Mouse (Mus musculus): Measurements from ENCODE around the gene 4921539E11Rik. TPM values are rescaled to one million over a fixed set of nuclear protein-coding genes. Genes with fewer than 3 reads are reported as not detected.

The 4921539E11Rik gene
- polyA plus RNA-seq, 1 experiment: 25.5 TPM

DNA sequence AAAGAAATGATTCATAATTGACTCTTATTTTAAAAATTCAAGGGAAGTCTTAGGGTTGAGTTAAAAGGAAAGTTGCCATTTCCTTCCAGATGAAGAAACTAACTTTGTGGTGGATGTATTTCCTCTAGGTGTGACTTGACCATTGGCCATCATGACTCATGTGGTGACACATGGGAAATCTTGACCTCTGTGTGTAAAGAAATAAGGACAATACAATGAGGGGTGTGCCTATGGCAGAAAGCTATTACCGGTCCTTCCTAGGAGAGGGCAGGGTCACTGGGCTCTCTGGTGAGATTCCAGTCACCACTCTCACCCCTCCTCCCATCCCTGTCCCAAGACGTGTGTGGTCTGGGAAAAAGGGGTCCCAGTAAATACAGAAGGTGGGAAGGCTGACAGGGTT is 25.5 kb downstream of the 4921539E11Rik start:
- Histone ChIP-seq H3K36me3 (ENCODE audit: control insufficient read depth, insufficient read depth, low read length) (no peaks in the 10 kb centered on the region), H3K27me3 (ENCODE audit: control insufficient read depth, insufficient read depth, low read length) (no peaks in the 10 kb centered on the region), H3K4me3 (ENCODE audit: control insufficient read depth, low read depth, low read length) (no peak overlapping the region), H3K4me1 (ENCODE audit: control insufficient read depth, insufficient read depth, low read length) (no peaks in the 10 kb centered on the region), H3K27ac (ENCODE audit: control insufficient read depth, insufficient read depth, low read depth, low read length) (no peak overlapping the region)
- TF ChIP-seq POLR2A (IDR thresholded peaks at IDR 0.05; ENCODE audit: control insufficient read depth, low read depth, low read length): no peak
- no peak for TF ChIP-seq CTCF (IDR thresholded peaks at IDR 0.05; ENCODE audit: control insufficient read depth, insufficient read depth, insufficient replicate concordance, low read depth, low read length)

DNA sequence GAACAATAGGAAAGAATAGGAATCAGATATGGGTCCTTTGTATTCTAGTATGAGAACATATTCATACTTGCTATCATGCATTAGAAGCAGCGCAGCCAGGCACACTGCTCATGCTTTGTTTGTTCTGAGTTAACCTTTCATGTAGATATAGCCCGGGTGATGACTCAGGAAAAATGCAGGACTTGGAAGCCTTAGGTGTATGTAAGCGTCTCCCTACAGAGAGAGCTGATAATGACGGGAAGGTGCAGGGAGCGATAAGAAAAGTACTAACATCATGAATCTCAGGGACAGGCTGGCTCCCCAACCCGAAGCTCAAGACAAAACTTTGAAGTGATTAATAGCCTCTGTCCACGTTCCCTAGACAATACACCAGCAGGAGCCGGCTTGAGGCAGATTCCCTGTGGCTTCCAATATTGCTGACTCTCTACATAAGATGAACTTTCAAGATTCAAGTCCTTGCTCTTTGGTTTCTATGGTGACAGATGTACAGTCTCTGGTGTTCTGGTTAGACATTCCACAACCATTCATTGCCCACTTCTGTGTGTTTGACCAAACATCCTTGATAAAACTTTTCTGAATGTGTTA is 26.8 kb downstream of the 4921539E11Rik start:
- TF ChIP-seq POLR2A (IDR thresholded peaks at IDR 0.05; ENCODE audit: control insufficient read depth, low read depth, low read length): no peak
- no peak for TF ChIP-seq CTCF (IDR thresholded peaks at IDR 0.05; ENCODE audit: control insufficient read depth, insufficient read depth, insufficient replicate concordance, low read depth, low read length)
- H3K36me3 ChIP-seq (ENCODE audit: control insufficient read depth, insufficient read depth, low read length): no peaks in the 10 kb centered on the region
- H3K27me3 ChIP-seq (ENCODE audit: control insufficient read depth, insufficient read depth, low read length): no peaks in the 10 kb centered on the region
- H3K4me3 ChIP-seq (ENCODE audit: control insufficient read depth, low read depth, low read length): no peak overlapping the region
- no peak overlapping the region for H3K27ac ChIP-seq (ENCODE audit: control insufficient read depth, insufficient read depth, low read depth, low read length)
- H3K4me1 ChIP-seq (ENCODE audit: control insufficient read depth, insufficient read depth, low read length): no peaks in the 10 kb centered on the region

- Histone ChIP-seq H3K36me3 (ENCODE audit: control insufficient read depth, insufficient read depth, low read length) (no peaks in the 10 kb centered on the region), H3K4me1 (ENCODE audit: control insufficient read depth, insufficient read depth, low read length) (no peaks in the 10 kb centered on the region), H3K4me3 (ENCODE audit: control insufficient read depth, low read depth, low read length) (no peak overlapping the region), H3K27me3 (ENCODE audit: control insufficient read depth, insufficient read depth, low read length) (no peaks in the 10 kb centered on the region), H3K27ac (ENCODE audit: control insufficient read depth, insufficient read depth, low read depth, low read length) (no peak overlapping the region)
- TF ChIP-seq CTCF (IDR thresholded peaks at IDR 0.05; ENCODE audit: control insufficient read depth, insufficient read depth, insufficient replicate concordance, low read depth, low read length) (no peak), POLR2A (IDR thresholded peaks at IDR 0.05; ENCODE audit: control insufficient read depth, low read depth, low read length) (no peak)
Measured at GRCm38 (mm10) chr4:103263378-103263777, 27.3 kb downstream of the 4921539E11Rik start.

GRCm38 (mm10) chr4:103258817-103259216 is 31.8 kb downstream of the 4921539E11Rik start:
- no peaks in the 10 kb centered on the region for H3K36me3 ChIP-seq (ENCODE audit: control insufficient read depth, insufficient read depth, low read length)
- no peaks in the 10 kb centered on the region for H3K4me1 ChIP-seq (ENCODE audit: control insufficient read depth, insufficient read depth, low read length)
- no peak overlapping the region for H3K4me3 ChIP-seq (ENCODE audit: control insufficient read depth, low read depth, low read length)
- TF ChIP-seq POLR2A (IDR thresholded peaks at IDR 0.05; ENCODE audit: control insufficient read depth, low read depth, low read length) (no peak), CTCF (IDR thresholded peaks at IDR 0.05; ENCODE audit: control insufficient read depth, insufficient read depth, insufficient replicate concordance, low read depth, low read length) (no peak)
- no peak overlapping the region for H3K27ac ChIP-seq (ENCODE audit: control insufficient read depth, insufficient read depth, low read depth, low read length)
- no peaks in the 10 kb centered on the region for H3K27me3 ChIP-seq (ENCODE audit: control insufficient read depth, insufficient read depth, low read length)

- Histone ChIP-seq H3K27me3 (ENCODE audit: control insufficient read depth, insufficient read depth, low read length) (no peaks in the 10 kb centered on the region), H3K36me3 (ENCODE audit: control insufficient read depth, insufficient read depth, low read length) (no peaks in the 10 kb centered on the region), H3K27ac (ENCODE audit: control insufficient read depth, insufficient read depth, low read depth, low read length) (no peak overlapping the region), H3K4me1 (ENCODE audit: control insufficient read depth, insufficient read depth, low read length) (no peaks in the 10 kb centered on the region), H3K4me3 (ENCODE audit: control insufficient read depth, low read depth, low read length) (no peak overlapping the region)
- TF ChIP-seq CTCF (IDR thresholded peaks at IDR 0.05; ENCODE audit: control insufficient read depth, insufficient read depth, insufficient replicate concordance, low read depth, low read length) (no peak), POLR2A (IDR thresholded peaks at IDR 0.05; ENCODE audit: control insufficient read depth, low read depth, low read length) (no peak)
Measured at GRCm38 (mm10) chr4:103253846-103254245, 36.8 kb downstream of the 4921539E11Rik start.

- no peaks in the 10 kb centered on the region for H3K27me3 ChIP-seq (ENCODE audit: control insufficient read depth, insufficient read depth, low read length)
- no peaks in the 10 kb centered on the region for H3K4me1 ChIP-seq (ENCODE audit: control insufficient read depth, insufficient read depth, low read length)
- H3K36me3 ChIP-seq (ENCODE audit: control insufficient read depth, insufficient read depth, low read length): no peaks in the 10 kb centered on the region
- no peak overlapping the region for H3K27ac ChIP-seq (ENCODE audit: control insufficient read depth, insufficient read depth, low read depth, low read length)
- TF ChIP-seq CTCF (IDR thresholded peaks at IDR 0.05; ENCODE audit: control insufficient read depth, insufficient read depth, insufficient replicate concordance, low read depth, low read length) (no peak), POLR2A (IDR thresholded peaks at IDR 0.05; ENCODE audit: control insufficient read depth, low read depth, low read length) (no peak)
- no peak overlapping the region for H3K4me3 ChIP-seq (ENCODE audit: control insufficient read depth, low read depth, low read length)
Measured at GRCm38 (mm10) chr4:103249436-103250085, 41.1 kb downstream of the 4921539E11Rik start.

DNA sequence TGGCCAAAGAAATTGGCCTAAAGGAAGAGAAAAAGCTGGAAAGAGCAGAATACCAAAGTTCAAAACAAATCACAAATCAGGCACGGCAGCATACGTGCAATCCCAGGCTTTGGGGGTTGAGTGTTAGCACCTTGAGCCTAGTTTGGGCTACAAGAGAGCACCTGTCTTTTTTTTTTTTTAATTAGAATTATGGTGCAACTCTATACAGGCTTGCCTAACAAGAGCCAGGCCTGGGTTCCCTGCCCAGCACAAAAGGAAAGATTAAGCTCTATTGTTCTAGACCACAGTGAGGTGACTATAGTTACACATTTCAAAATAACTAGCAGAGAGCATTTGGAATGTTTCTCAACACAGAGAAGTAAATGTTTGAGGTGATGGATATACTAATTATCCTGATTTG is 42.9 kb downstream of the 4921539E11Rik start:
- no peaks in the 10 kb centered on the region for H3K4me1 ChIP-seq (ENCODE audit: control insufficient read depth, insufficient read depth, low read length)
- TF ChIP-seq POLR2A (IDR thresholded peaks at IDR 0.05; ENCODE audit: control insufficient read depth, low read depth, low read length): no peak
- no peak for TF ChIP-seq CTCF (IDR thresholded peaks at IDR 0.05; ENCODE audit: control insufficient read depth, insufficient read depth, insufficient replicate concordance, low read depth, low read length)

More for the DNA sequence above, 42.9 kb downstream of the 4921539E11Rik start:
- Histone ChIP-seq H3K27me3 (ENCODE audit: control insufficient read depth, insufficient read depth, low read length) (no peaks in the 10 kb centered on the region), H3K4me3 (ENCODE audit: control insufficient read depth, low read depth, low read length) (no peak overlapping the region), H3K36me3 (ENCODE audit: control insufficient read depth, insufficient read depth, low read length) (no peaks in the 10 kb centered on the region), H3K27ac (ENCODE audit: control insufficient read depth, insufficient read depth, low read depth, low read length) (no peak overlapping the region)
